Mouse (Mus musculus) erythroblast, embryonic 14.5 days (primary cell): ENCODE data around the gene Scaf11. TPM values are rescaled to one million over a fixed set of nuclear protein-coding genes. Genes with fewer than 3 reads are reported as not detected.
"Not testable (repeated sequence)": the region's sequence is repeated elsewhere in the genome, so short reads cannot be mapped to it uniquely, and the experiment has no call there.

Experiments used
- H3K27me3 ChIP-seq: 2 replicates; pipeline ENCODE4 v1.6.1; 2012; ENCODE audit warnings: inconsistent platforms; ENCODE audit not compliant: control insufficient read depth
- H3K36me3 ChIP-seq: 2 replicates; pipeline ENCODE4 v1.6.1; 2012; ENCODE audit warnings: mild to moderate bottlenecking, inconsistent platforms; ENCODE audit not compliant: control insufficient read depth
- H3K4me1 ChIP-seq: 2 replicates; pipeline ENCODE4 v1.6.1; 2012; ENCODE audit warnings: inconsistent platforms; ENCODE audit not compliant: control insufficient read depth
- H3K4me3 ChIP-seq: replicated peaks from 2 replicates; pipeline ENCODE3; 2012; ENCODE audit warnings: moderate library complexity, mild to moderate bottlenecking, inconsistent platforms
- H3K9me3 ChIP-seq: 2 replicates; pipeline ENCODE4 v1.6.1; 2012; ENCODE audit warnings: low read length, inconsistent platforms, mixed read lengths; ENCODE audit not compliant: control insufficient read depth
- GATA1 ChIP-seq: IDR thresholded peaks from 2 replicates; pipeline ENCODE4 v1.6.1; 2012; ENCODE audit warnings: low read length, inconsistent platforms, mixed read lengths
- TAL1 ChIP-seq: IDR thresholded peaks from 3 replicates; pipeline ENCODE4 v1.6.1; 2012; ENCODE audit warnings: low read length, inconsistent platforms, mixed read lengths
- polyA plus RNA-seq: library from polyadenylated mRNA; stranded (reverse); fragments of >175 nt; gene quantifications from 2 replicates; pipeline ENCODE4 v1.2.3, GENCODE M21; 2012

The Scaf11 gene
- polyA plus RNA-seq, 1 experiment: 2.7 TPM

DNA sequence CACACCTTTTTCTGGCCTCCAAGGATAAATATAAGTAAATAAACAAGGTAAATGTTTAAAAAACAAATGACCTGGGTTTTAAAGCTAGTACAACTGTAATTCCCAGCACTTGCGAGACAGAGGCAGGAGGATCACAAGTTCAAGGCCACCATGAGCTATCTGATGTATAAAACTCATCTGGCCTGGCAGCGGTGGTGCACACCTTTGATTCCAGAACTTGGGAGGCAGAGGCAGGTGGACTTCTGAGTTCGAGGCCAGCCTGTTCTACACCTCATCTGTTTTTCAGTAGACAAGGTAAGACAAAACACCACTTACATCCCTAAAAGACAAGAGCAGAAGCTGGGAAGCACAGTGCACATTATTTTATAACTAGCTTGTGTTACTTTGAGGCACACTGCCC is 2.4 kb downstream of the Scaf11 start:
- TF ChIP-seq TAL1 (no peak), GATA1 (no peak)
- H3K36me3 ChIP-seq: peaks cover 39% of the 10 kb centered on the region
- no peaks in the 10 kb centered on the region for H3K9me3 ChIP-seq
- peaks cover 73% of the 10 kb centered on the region for H3K4me1 ChIP-seq
- peak overlapping the region; percentile 97 for H3K4me3 ChIP-seq
- H3K27me3 ChIP-seq: no peaks in the 10 kb centered on the region

- Histone ChIP-seq H3K36me3 (peaks cover 41% of the 10 kb centered on the region), H3K4me3 (peak overlapping the region; percentile 12), H3K9me3 (no peaks in the 10 kb centered on the region), H3K4me1 (peaks cover 67% of the 10 kb centered on the region), H3K27me3 (no peaks in the 10 kb centered on the region)
- TF ChIP-seq GATA1 (no peak), TAL1 (no peak)
Measured at GRCm38 (mm10) chr15:96457338-96457664, 3.3 kb downstream of the Scaf11 start.

- H3K4me3 ChIP-seq: peak overlapping the region; percentile 12
Measured at GRCm38 (mm10) chr15:96456651-96457337, 3.8 kb downstream of the Scaf11 start.

GRCm38 (mm10) chr15:96455595-96456214 is 4.9 kb downstream of the Scaf11 start:
- Histone ChIP-seq H3K4me3 (no peak overlapping the region), H3K27me3 (no peaks in the 10 kb centered on the region), H3K36me3 (peaks cover 57% of the 10 kb centered on the region), H3K4me1 (peaks cover 63% of the 10 kb centered on the region), H3K9me3 (no peaks in the 10 kb centered on the region)
- TF ChIP-seq GATA1 (no peak), TAL1 (no peak)

More at GRCm38 (mm10) chr15:96456651-96457337, 3.8 kb downstream of the Scaf11 start:
- Histone ChIP-seq H3K4me1 (peaks cover 66% of the 10 kb centered on the region), H3K36me3 (peaks cover 46% of the 10 kb centered on the region), H3K9me3 (no peaks in the 10 kb centered on the region), H3K27me3 (no peaks in the 10 kb centered on the region)
- TF ChIP-seq GATA1: no peak
- no peak for TF ChIP-seq TAL1

- Histone ChIP-seq H3K27me3 (no peaks in the 10 kb centered on the region), H3K36me3 (peaks cover 66% of the 10 kb centered on the region), H3K4me1 (peaks cover 72% of the 10 kb centered on the region), H3K4me3 (no peak overlapping the region), H3K9me3 (no peaks in the 10 kb centered on the region)
- TF ChIP-seq GATA1 (no peak), TAL1 (no peak)
Measured at GRCm38 (mm10) chr15:96453346-96453745, 7.3 kb downstream of the Scaf11 start.

DNA sequence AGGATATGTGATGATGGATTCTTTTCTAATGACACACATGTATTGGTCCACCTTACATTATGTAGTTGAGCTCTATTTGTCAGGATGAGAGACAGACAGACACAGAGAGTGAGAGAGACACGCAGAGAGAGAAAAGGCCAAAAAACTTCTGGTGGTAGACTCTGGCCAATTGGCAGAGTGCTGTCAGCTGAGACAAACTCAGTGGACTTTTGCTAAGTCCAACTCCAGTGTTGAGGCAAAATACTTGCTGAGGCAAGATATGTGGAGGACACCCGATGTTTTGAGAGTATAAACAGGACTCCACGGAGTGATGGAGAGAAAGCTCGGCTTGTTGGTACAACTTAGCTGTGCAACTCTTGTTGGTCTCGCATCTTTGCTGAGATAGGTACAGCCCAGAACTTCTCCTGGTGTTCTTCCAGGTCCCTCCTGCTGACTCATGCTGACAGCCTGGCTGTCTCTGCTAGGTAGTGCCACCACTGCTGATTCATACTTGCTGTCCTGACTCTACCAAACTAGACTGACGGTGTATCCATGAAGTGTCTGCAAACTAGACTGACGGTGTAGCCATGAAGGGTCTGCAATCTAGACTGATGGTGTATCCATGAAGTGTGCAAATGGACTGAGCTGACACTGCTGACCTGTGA is 11.9 kb downstream of the Scaf11 start:
- Histone ChIP-seq H3K4me3 (peak overlapping the region; percentile 29), H3K4me1 (peaks cover 44% of the 10 kb centered on the region), H3K9me3 (no peaks in the 10 kb centered on the region), H3K27me3 (no peaks in the 10 kb centered on the region), H3K36me3 (peaks cover 76% of the 10 kb centered on the region)
- TF ChIP-seq TAL1: no peak
- no peak for TF ChIP-seq GATA1

DNA sequence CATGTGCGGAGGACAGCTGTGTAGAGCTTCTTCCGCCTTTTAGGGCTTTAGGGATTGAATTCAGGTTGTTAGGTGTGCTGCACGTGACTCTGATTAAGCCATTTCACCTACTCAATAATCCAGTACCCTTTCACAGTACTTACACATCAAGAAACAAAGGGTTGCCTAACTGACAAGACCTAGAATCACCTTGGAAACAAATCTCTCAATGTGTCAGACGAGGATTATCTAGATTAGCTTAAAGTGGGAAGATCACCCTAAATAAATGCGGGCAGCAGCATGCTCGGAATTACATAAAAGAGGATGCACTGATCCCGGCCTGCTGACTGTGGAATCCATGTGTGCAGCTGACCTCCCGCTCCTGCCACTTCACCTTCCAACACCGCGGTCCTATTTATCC is 13.9 kb downstream of the Scaf11 start:
- Histone ChIP-seq H3K27me3 (no peaks in the 10 kb centered on the region), H3K9me3 (no peaks in the 10 kb centered on the region), H3K4me3 (no peak overlapping the region), H3K4me1 (peaks cover 38% of the 10 kb centered on the region), H3K36me3 (peaks cover 86% of the 10 kb centered on the region)
- no peak for TF ChIP-seq GATA1
- TF ChIP-seq TAL1: no peak

DNA sequence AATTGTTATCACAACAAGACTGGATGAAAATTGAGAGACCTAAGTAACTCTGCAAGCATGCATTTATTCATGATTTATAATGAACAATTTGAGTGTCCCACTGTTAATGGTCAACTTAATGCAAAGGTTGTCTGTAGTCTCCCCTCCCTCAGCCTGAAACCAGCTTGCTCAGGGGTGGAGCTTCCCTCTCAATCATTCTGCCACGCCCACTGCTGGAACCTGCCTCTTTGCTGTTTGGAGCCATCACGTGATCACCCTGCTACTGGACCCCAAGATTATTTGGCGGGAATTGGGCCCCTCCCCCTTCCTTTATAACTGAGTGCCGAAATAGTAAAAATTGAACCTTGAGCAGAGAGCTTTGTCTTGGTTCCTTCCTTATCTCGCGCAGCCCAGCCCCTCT is 19.2 kb downstream of the Scaf11 start:
- H3K36me3 ChIP-seq: peaks cover 82% of the 10 kb centered on the region

GRCm38 (mm10) chr15:96434202-96434601 is 26.4 kb downstream of the Scaf11 start:
- peaks cover 85% of the 10 kb centered on the region for H3K36me3 ChIP-seq
- no peaks in the 10 kb centered on the region for H3K27me3 ChIP-seq
- no peak overlapping the region for H3K4me3 ChIP-seq
- peaks cover 9% of the 10 kb centered on the region for H3K9me3 ChIP-seq
- H3K4me1 ChIP-seq: no peaks in the 10 kb centered on the region
- TF ChIP-seq GATA1 (no peak), TAL1 (no peak)

More for the DNA sequence above, 19.2 kb downstream of the Scaf11 start:
- not testable (repeated sequence) for H3K9me3 ChIP-seq, H3K4me3 ChIP-seq, H3K4me1 ChIP-seq, H3K27me3 ChIP-seq
